Mouse (Mus musculus): Measurements from ENCODE around the gene Thbs1. TPM values are rescaled to one million over a fixed set of nuclear protein-coding genes. Genes with fewer than 3 reads are reported as not detected.

Thbs1 gene
- polyA plus RNA-seq, 1 experiment = 9.8 TPM

GRCm38 (mm10) chr2:118160991-118161390 lies 49.3 kb downstream of the Thbs1 start:
- no peak for TF ChIP-seq CTCF (IDR thresholded peaks at IDR 0.05; ENCODE audit: extremely low read depth, insufficient read length, insufficient replicate concordance, low read depth, low read length)
- TF ChIP-seq POLR2A (IDR thresholded peaks at IDR 0.05; ENCODE audit: low read depth, low read length) = no peak

GRCm38 (mm10) chr2:118162486-118162885 lies 50.8 kb downstream of the Thbs1 start:
- no peaks in the 10 kb centered on the region for H3K4me1 ChIP-seq (ENCODE audit: control insufficient read depth, insufficient read depth, insufficient read length, low read length)
- H3K27me3 ChIP-seq (ENCODE audit: control insufficient read depth, insufficient read depth, low read length) = no peaks in the 10 kb centered on the region
- H3K4me3 ChIP-seq (ENCODE audit: low read depth, low read length) = no peak overlapping the region
- WGBS = 73% methylated on average over 5 of the region's 5 CpGs
- no peaks in the 10 kb centered on the region for H3K36me3 ChIP-seq (ENCODE audit: control insufficient read depth, insufficient read depth, low read length)
- H3K27ac ChIP-seq (ENCODE audit: insufficient read depth, low read depth, low read length) = no peak overlapping the region
- TF ChIP-seq CTCF (IDR thresholded peaks at IDR 0.05; ENCODE audit: extremely low read depth, insufficient read length, insufficient replicate concordance, low read depth, low read length) (no peak), POLR2A (IDR thresholded peaks at IDR 0.05; ENCODE audit: low read depth, low read length) (no peak)

More at GRCm38 (mm10) chr2:118160991-118161390, 49.3 kb downstream of the Thbs1 start:
- no peak overlapping the region for H3K4me3 ChIP-seq (ENCODE audit: low read depth, low read length)
- no peaks in the 10 kb centered on the region for H3K4me1 ChIP-seq (ENCODE audit: control insufficient read depth, insufficient read depth, insufficient read length, low read length)
- no peaks in the 10 kb centered on the region for H3K36me3 ChIP-seq (ENCODE audit: control insufficient read depth, insufficient read depth, low read length)
- H3K27ac ChIP-seq (ENCODE audit: insufficient read depth, low read depth, low read length) = no peak overlapping the region
- no peaks in the 10 kb centered on the region for H3K27me3 ChIP-seq (ENCODE audit: control insufficient read depth, insufficient read depth, low read length)
- 83% methylated on average over 2 of the region's 2 CpGs for WGBS

GRCm38 (mm10) chr2:118164137-118164536 lies 52.5 kb downstream of the Thbs1 start:
- 80% methylated on average over 6 of the region's 6 CpGs for WGBS
- H3K36me3 ChIP-seq (ENCODE audit: control insufficient read depth, insufficient read depth, low read length) = no peaks in the 10 kb centered on the region
- no peak overlapping the region for H3K4me3 ChIP-seq (ENCODE audit: low read depth, low read length)
- no peaks in the 10 kb centered on the region for H3K27me3 ChIP-seq (ENCODE audit: control insufficient read depth, insufficient read depth, low read length)
- TF ChIP-seq CTCF (IDR thresholded peaks at IDR 0.05; ENCODE audit: extremely low read depth, insufficient read length, insufficient replicate concordance, low read depth, low read length) = no peak
- TF ChIP-seq POLR2A (IDR thresholded peaks at IDR 0.05; ENCODE audit: low read depth, low read length) = no peak
- H3K27ac ChIP-seq (ENCODE audit: insufficient read depth, low read depth, low read length) = no peak overlapping the region
- no peaks in the 10 kb centered on the region for H3K4me1 ChIP-seq (ENCODE audit: control insufficient read depth, insufficient read depth, insufficient read length, low read length)

DNA sequence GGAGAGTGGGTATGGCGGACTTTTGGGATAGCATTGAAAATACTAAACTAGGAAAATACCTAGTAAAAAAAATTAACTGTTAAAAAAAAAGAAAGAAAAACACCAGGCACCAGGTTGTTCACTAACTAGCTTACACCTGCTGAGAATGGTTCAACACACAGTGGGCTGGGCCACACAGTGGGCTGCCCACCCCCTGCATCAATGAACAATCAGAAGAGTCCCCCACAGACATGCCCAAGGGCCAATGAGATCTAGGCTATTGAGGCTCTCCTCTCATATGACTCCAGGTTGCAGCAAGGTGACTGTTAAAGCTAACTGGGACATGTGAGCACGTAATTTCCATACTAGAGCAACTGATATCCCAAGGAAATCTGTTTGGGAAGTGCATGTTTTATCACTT lies 54.0 kb downstream of the Thbs1 start:
- Histone ChIP-seq H3K4me3 (ENCODE audit: low read depth, low read length) (no peak overlapping the region), H3K27ac (ENCODE audit: insufficient read depth, low read depth, low read length) (no peak overlapping the region), H3K4me1 (ENCODE audit: control insufficient read depth, insufficient read depth, insufficient read length, low read length) (no peaks in the 10 kb centered on the region), H3K36me3 (ENCODE audit: control insufficient read depth, insufficient read depth, low read length) (no peaks in the 10 kb centered on the region), H3K27me3 (ENCODE audit: control insufficient read depth, insufficient read depth, low read length) (no peaks in the 10 kb centered on the region)
- WGBS = 72% methylated on average over 2 of the region's 2 CpGs
- TF ChIP-seq POLR2A (IDR thresholded peaks at IDR 0.05; ENCODE audit: low read depth, low read length) (no peak), CTCF (IDR thresholded peaks at IDR 0.05; ENCODE audit: extremely low read depth, insufficient read length, insufficient replicate concordance, low read depth, low read length) (no peak)

- H3K4me3 ChIP-seq (ENCODE audit: low read depth, low read length) = no peak overlapping the region
- 65% methylated on average over 4 of the region's 4 CpGs for WGBS
- no peak overlapping the region for H3K27ac ChIP-seq (ENCODE audit: insufficient read depth, low read depth, low read length)
- no peaks in the 10 kb centered on the region for H3K36me3 ChIP-seq (ENCODE audit: control insufficient read depth, insufficient read depth, low read length)
- no peaks in the 10 kb centered on the region for H3K4me1 ChIP-seq (ENCODE audit: control insufficient read depth, insufficient read depth, insufficient read length, low read length)
- TF ChIP-seq POLR2A (IDR thresholded peaks at IDR 0.05; ENCODE audit: low read depth, low read length) (no peak), CTCF (IDR thresholded peaks at IDR 0.05; ENCODE audit: extremely low read depth, insufficient read length, insufficient replicate concordance, low read depth, low read length) (no peak)
- no peaks in the 10 kb centered on the region for H3K27me3 ChIP-seq (ENCODE audit: control insufficient read depth, insufficient read depth, low read length)
Observed at GRCm38 (mm10) chr2:118167731-118168130, 56.1 kb downstream of the Thbs1 start.

GRCm38 (mm10) chr2:118168225-118168624 lies 56.5 kb downstream of the Thbs1 start:
- Histone ChIP-seq H3K4me3 (ENCODE audit: low read depth, low read length) (no peak overlapping the region), H3K27ac (ENCODE audit: insufficient read depth, low read depth, low read length) (no peak overlapping the region), H3K27me3 (ENCODE audit: control insufficient read depth, insufficient read depth, low read length) (no peaks in the 10 kb centered on the region), H3K36me3 (ENCODE audit: control insufficient read depth, insufficient read depth, low read length) (no peaks in the 10 kb centered on the region), H3K4me1 (ENCODE audit: control insufficient read depth, insufficient read depth, insufficient read length, low read length) (no peaks in the 10 kb centered on the region)
- TF ChIP-seq CTCF (IDR thresholded peaks at IDR 0.05; ENCODE audit: extremely low read depth, insufficient read length, insufficient replicate concordance, low read depth, low read length) (no peak), POLR2A (IDR thresholded peaks at IDR 0.05; ENCODE audit: low read depth, low read length) (no peak)
- 58% methylated on average over 1 of the region's 1 CpGs for WGBS

DNA sequence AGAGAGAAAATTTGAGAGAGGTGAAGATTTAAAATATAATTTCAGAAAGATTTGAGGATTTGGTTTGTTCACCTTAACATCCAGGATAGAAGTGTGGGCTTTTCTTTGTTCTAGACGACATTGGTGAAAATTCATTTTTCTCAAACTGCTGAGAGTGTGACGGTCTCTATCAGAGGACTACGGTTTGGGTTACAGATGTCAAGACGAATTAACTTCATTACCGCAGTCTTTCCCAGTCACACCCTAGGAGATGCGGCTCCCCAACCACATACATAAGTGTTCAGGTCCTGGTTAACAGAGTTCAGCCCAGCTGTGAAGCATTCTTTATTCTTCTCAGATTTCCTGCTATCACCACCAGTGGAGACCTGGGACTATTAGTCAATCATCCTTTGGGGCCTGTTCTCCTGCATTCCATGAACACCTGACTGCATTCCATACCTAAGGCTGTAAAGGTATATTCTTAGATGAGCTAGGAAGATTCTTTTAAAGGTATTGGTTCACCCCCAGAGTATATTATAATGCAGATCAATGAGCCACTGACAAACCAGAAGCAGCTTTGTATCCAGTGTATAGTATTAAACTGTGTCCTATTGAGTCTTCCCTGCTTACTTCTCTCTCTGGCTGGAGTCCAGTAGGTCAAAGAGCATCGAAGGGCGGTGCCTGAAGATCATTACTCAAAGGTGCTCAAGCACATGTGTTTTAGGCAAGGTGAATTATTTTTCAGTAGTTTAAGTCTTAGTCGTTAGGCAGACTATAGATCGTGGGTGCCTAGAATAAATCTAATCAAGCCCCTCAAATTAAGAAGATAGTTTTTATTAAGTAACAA lies 63.1 kb downstream of the Thbs1 start:
- Histone ChIP-seq H3K27me3 (ENCODE audit: control insufficient read depth, insufficient read depth, low read length) (no peaks in the 10 kb centered on the region), H3K36me3 (ENCODE audit: control insufficient read depth, insufficient read depth, low read length) (no peaks in the 10 kb centered on the region), H3K4me3 (ENCODE audit: low read depth, low read length) (no peak overlapping the region), H3K27ac (ENCODE audit: insufficient read depth, low read depth, low read length) (no peak overlapping the region), H3K4me1 (ENCODE audit: control insufficient read depth, insufficient read depth, insufficient read length, low read length) (no peaks in the 10 kb centered on the region)
- 70% methylated on average over 10 of the region's 10 CpGs for WGBS
- TF ChIP-seq CTCF (IDR thresholded peaks at IDR 0.05; ENCODE audit: extremely low read depth, insufficient read length, insufficient replicate concordance, low read depth, low read length) (no peak), POLR2A (IDR thresholded peaks at IDR 0.05; ENCODE audit: low read depth, low read length) (no peak)

Other genes starting within 250 kb of the Thbs1 start
- gene Fsip1, start 145.1 kb downstream of the Thbs1 start, polyA plus RNA-seq (2012; rRNA removed) = 0.05 TPM in 1 of 2 replicates, not detected in the other